Mouse (Mus musculus): ENCODE results near the gene Acadl. TPM values are rescaled to one million over a fixed set of nuclear protein-coding genes. Genes with fewer than 3 reads are reported as not detected.

Acadl gene
- polyA plus RNA-seq, 1 experiment from 2014 or later: 52.2 TPM

GRCm38 (mm10) chr1:66782296-66782695 is 80.8 kb downstream of the Acadl start:
- H3K27ac ChIP-seq (ENCODE audit: low read depth, low read length): no peak overlapping the region
- H3K4me3 ChIP-seq (ENCODE audit: low read depth, low read length): no peak overlapping the region
- no peaks in the 10 kb centered on the region for H3K4me1 ChIP-seq (replicated peaks; ENCODE audit: control insufficient read depth, insufficient read depth, low read length)
- H3K9me3 ChIP-seq (ENCODE audit: control insufficient read depth, low read length): no peaks in the 10 kb centered on the region
- H3K9ac ChIP-seq (ENCODE audit: low read length): no peak overlapping the region
- H3K4me2 ChIP-seq (ENCODE audit: low read depth, low read length, severe bottlenecking): no peak overlapping the region
- no peaks in the 10 kb centered on the region for H3K36me3 ChIP-seq (ENCODE audit: control insufficient read depth, insufficient read depth, low read length)
- ATAC-seq (replicated peaks; ENCODE audit: low FRiP score) (no peak), DNase-seq (ENCODE audit: low spot score) (no peak)
- H3K27me3 ChIP-seq (ENCODE audit: control insufficient read depth, insufficient read depth, low read length): no peaks in the 10 kb centered on the region
- WGBS: 77% methylated on average over 2 of the region's 2 CpGs

- Histone ChIP-seq H3K9me3 (ENCODE audit: control insufficient read depth, low read length) (no peaks in the 10 kb centered on the region), H3K27ac (ENCODE audit: low read depth, low read length) (no peak overlapping the region), H3K4me1 (replicated peaks; ENCODE audit: control insufficient read depth, insufficient read depth, low read length) (no peaks in the 10 kb centered on the region), H3K4me3 (ENCODE audit: low read depth, low read length) (no peak overlapping the region), H3K9ac (ENCODE audit: low read length) (no peak overlapping the region), H3K4me2 (ENCODE audit: low read depth, low read length, severe bottlenecking) (no peak overlapping the region), H3K36me3 (ENCODE audit: control insufficient read depth, insufficient read depth, low read length) (no peaks in the 10 kb centered on the region), H3K27me3 (ENCODE audit: control insufficient read depth, insufficient read depth, low read length) (no peaks in the 10 kb centered on the region)
- 85% methylated on average over 4 of the region's 4 CpGs for WGBS
- ATAC-seq (replicated peaks; ENCODE audit: low FRiP score) (no peak), DNase-seq (ENCODE audit: low spot score) (no peak)
These were observed 82.0 kb downstream of the Acadl start for GRCm38 (mm10) chr1:66781027-66781426.

Other genes starting within 250 kb of the Acadl start
- gene Rpe, start 162.4 kb downstream of the Acadl start, polyA plus RNA-seq (2014; fragmentation: Nextera tagmentation; extraction: Ambion mirVana): 56.7 and 66.6 TPM in 2 replicates
- gene Kansl1l, start 45.7 kb downstream of the Acadl start, polyA plus RNA-seq (2014; fragmentation: Nextera tagmentation; extraction: Ambion mirVana): 9.6 and 9.9 TPM in 2 replicates
- 0.32 TPM in 1 of 2 replicates, not detected in the other for gene Myl1, start 82.1 kb upstream of the Acadl start, polyA plus RNA-seq (2014; fragmentation: Nextera tagmentation; extraction: Ambion mirVana)
- gene Lancl1, start 175.6 kb upstream of the Acadl start, polyA plus RNA-seq (2014; fragmentation: Nextera tagmentation; extraction: Ambion mirVana): 75.4 and 85.7 TPM in 2 replicates

Data from forebrain, embryonic 11.5 days (tissue).